Mouse (Mus musculus) midbrain, postnatal 0 days (tissue): ENCODE data around the gene Ormdl1. TPM values are rescaled to one million over a fixed set of nuclear protein-coding genes. Genes with fewer than 3 reads are reported as not detected.
A peak's percentile ranks its signal among the peaks of the same experiment; 100 is the strongest.
"Not testable (repeated sequence)": the region's sequence is repeated elsewhere in the genome, so short reads cannot be mapped to it uniquely, and the experiment has no call there.

Experiments used
- ATAC-seq: fragments of 200-750 bp; cut with Nextera tagmentation; 2 replicates; pipeline ENCODE4 v1.8.0; 2017; ENCODE audit warnings: moderate number of reproducible peaks, mild to moderate bottlenecking, moderate TSS enrichment, moderate library complexity; ENCODE audit not compliant: low FRiP score
- DNase-seq: peaks from one replicate; pipeline ENCODE4 v3.0.0-alpha.2; 2015; ENCODE audit warnings: low spot score
- H3K27ac ChIP-seq: fragments of 300-500 bp; sonication (generic); 2 replicates; pipeline ENCODE4 v1.5.1; 2014; ENCODE audit warnings: low read depth, mild to moderate bottlenecking, low read length, mixed read lengths
- H3K27me3 ChIP-seq: fragments of 300-500 bp; sonication (generic); 2 replicates; pipeline ENCODE4 v1.6.1; 2014; ENCODE audit warnings: low read length, control low read depth, mixed read lengths; ENCODE audit not compliant: insufficient read depth
- H3K36me3 ChIP-seq: fragments of 300-500 bp; sonication (generic); 2 replicates; pipeline ENCODE4 v1.6.1; 2014; ENCODE audit warnings: low read length, control low read depth, mixed read lengths; ENCODE audit not compliant: insufficient read depth
- H3K4me1 ChIP-seq: fragments of 300-500 bp; sonication (generic); 2 replicates; pipeline ENCODE4 v1.6.1; 2014; ENCODE audit warnings: mild to moderate bottlenecking, control low read depth, antibody characterized with exemption, low read length, mixed read lengths; ENCODE audit not compliant: insufficient read depth
- H3K4me2 ChIP-seq: fragments of 300-500 bp; sonication (generic); 2 replicates; pipeline ENCODE4 v1.6.1; 2014; ENCODE audit warnings: low read depth, mild to moderate bottlenecking, low read length, mixed read lengths; ENCODE audit not compliant: poor library complexity, severe bottlenecking
- H3K4me3 ChIP-seq: fragments of 300-500 bp; sonication (generic); 2 replicates; pipeline ENCODE4 v1.5.1; 2014; ENCODE audit warnings: low read depth, mild to moderate bottlenecking, low read length, moderate library complexity
- H3K9ac ChIP-seq: fragments of 300-500 bp; sonication (generic); replicated peaks from 2 replicates; pipeline ENCODE4 v1.6.1; 2014; ENCODE audit warnings: mild to moderate bottlenecking, low read length, moderate library complexity, mixed read lengths; ENCODE audit not compliant: poor library complexity, severe bottlenecking
- H3K9me3 ChIP-seq: fragments of 300-500 bp; sonication (generic); 2 replicates; pipeline ENCODE4 v1.6.1; 2016; ENCODE audit warnings: low read length, control low read depth
- CTCF ChIP-seq: IDR thresholded peaks from 2 replicates; pipeline ENCODE4 v1.5.1; 2016; ENCODE audit warnings: antibody characterized with exemption, mild to moderate bottlenecking
- WGBS: fragments of 180-500 bp; shearing (Covaris S2); extraction: QIAGEN DNeasy Blood & Tissue Kit; methylation state at CpG from one replicate; pipeline ENCODE4 v1.1.7; 2014; 5-methylcytosine and 5-hydroxymethylcytosine counted together
- polyA plus RNA-seq: library from polyadenylated mRNA; unstranded; fragments of >200 nt; fragmentation: Nextera tagmentation; extraction: Ambion mirVana; gene quantifications from 2 replicates; pipeline ENCODE4 v1.2.1, GENCODE M21; 2015
- total RNA-seq: library from RNA; depleted of rRNA; stranded (reverse); fragments of >200 nt; gene quantifications from 2 replicates; pipeline ENCODE4 v1.2.3, GENCODE M21; 2014; rRNA removed

Ormdl1 gene
- total RNA-seq (26.6 and 32.9 TPM in 2 replicates), polyA plus RNA-seq (39.7 and 41.2 TPM in 2 replicates)

DNA sequence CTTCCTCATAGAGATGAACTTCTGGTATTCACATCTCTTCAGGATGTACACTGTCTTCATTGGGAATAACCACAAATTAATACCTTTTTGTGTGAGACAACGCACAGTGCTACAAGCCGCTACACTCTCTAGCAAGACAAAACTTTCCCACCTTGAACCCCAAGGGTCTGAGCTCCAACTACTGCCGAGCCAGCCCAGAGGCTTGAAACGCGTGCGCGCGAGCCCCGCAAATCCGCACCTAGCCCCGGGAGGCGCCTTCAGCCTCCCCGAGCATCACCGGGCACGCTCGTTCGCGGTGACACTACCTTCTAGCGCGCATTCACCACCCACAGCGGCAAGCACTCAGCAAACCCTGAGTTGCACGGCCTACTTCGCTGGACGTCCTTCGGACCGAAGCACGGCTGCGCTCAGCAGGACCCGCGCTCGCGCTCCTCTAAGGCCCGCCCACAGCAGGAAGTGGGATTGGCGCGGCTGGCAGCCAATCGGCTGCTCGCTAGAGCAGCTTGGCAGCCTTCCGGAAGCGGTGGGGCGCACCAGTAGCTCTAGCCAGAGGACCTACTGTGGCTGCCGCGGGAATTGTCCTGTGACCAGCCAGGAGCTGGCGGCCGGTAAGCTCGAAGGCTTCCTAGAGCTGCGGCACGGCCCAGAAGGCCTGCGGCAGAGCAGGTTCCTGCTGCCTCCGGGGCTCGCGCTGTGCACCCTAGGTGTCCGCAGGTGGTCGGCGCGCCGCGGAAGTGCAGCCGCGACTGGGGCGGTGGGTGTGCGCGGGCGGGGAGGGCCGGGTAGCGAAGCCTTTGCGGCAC lies at the start of gene Ormdl1, which contains the start of the genes Pms1 and Gm28778:
Gene Ormdl1 (plus strand): TSS at position 515 of the 803 bp plus-strand sequence.
Gene Pms1 (minus strand): TSS at position 438 of the 803 bp plus-strand sequence.
Gene Gm28778 (plus strand): TSS at position 531 of the 803 bp plus-strand sequence.
- peak within 1 kb of the TSS; percentile 60 for H3K27ac ChIP-seq
- no peaks in the 10 kb centered on the region for H3K9me3 ChIP-seq
- peak within 1 kb of the TSS; percentile 70 for H3K9ac ChIP-seq
- peak; percentile 100 for ATAC-seq
- H3K27me3 ChIP-seq, result no peaks in the 10 kb centered on the region
- no peaks in the 10 kb centered on the region for H3K36me3 ChIP-seq
- peak within 1 kb of the TSS; percentile 72 for H3K4me3 ChIP-seq
- WGBS, result under 1% methylated on average over 62 of the region's 66 CpGs
- no peaks in the 10 kb centered on the region for H3K4me1 ChIP-seq
- H3K4me2 ChIP-seq, result peak within 1 kb of the TSS; percentile 67
- peak; percentile 30 for TF ChIP-seq CTCF
- peak; percentile 98 for DNase-seq

GRCm38 (mm10) chr1:53264958-53265612 lies 31.8 kb upstream of the Ormdl1 start:
- ATAC-seq, H3K9ac ChIP-seq, DNase-seq, H3K27ac ChIP-seq, H3K4me2 ChIP-seq, H3K36me3 ChIP-seq, H3K4me1 ChIP-seq, H3K9me3 ChIP-seq, H3K4me3 ChIP-seq, H3K27me3 ChIP-seq: not testable (repeated sequence)

DNA sequence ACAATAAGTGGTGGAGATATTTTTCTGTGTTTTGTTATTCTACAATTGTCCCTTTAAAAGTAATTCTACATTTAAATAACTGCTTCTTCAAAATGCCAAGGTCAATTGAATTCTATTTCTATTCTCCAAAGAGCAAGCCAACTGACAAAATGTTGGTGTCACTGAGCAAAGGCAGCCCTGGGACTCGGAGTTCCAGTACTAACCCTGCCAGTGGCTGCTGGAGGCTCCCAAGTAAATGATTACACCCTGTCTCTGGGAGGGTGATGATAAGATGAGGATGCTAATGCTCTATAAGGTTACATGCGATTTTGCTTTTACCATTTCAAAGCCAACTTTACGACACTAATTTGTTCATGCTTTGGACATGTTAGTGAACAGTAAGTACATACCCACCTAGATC lies 27.0 kb upstream of the Ormdl1 start:
- no peaks in the 10 kb centered on the region for H3K4me1 ChIP-seq
- no peak overlapping the region for H3K9ac ChIP-seq
- no peak overlapping the region for H3K4me3 ChIP-seq
- DNase-seq (no peak), ATAC-seq (no peak)
- no peaks in the 10 kb centered on the region for H3K36me3 ChIP-seq
- WGBS, result 91% methylated on average over 3 of the region's 3 CpGs
- TF ChIP-seq CTCF, result no peak
- no peak overlapping the region for H3K4me2 ChIP-seq
- no peak overlapping the region for H3K27ac ChIP-seq
- no peaks in the 10 kb centered on the region for H3K9me3 ChIP-seq
- no peaks in the 10 kb centered on the region for H3K27me3 ChIP-seq

- Histone ChIP-seq H3K9me3 (no peaks in the 10 kb centered on the region), H3K9ac (no peak overlapping the region), H3K4me3 (no peak overlapping the region), H3K27ac (no peak overlapping the region), H3K27me3 (no peaks in the 10 kb centered on the region), H3K4me2 (no peak overlapping the region), H3K36me3 (no peaks in the 10 kb centered on the region), H3K4me1 (no peaks in the 10 kb centered on the region)
- ATAC-seq (peak; percentile 69), DNase-seq (peak; percentile 72)
- TF ChIP-seq CTCF, result peak; percentile 85
Measured at GRCm38 (mm10) chr1:53272646-53273045, 24.2 kb upstream of the Ormdl1 start.

- H3K27ac ChIP-seq, result no peak overlapping the region
- DNase-seq (no peak), ATAC-seq (no peak)
- no peak overlapping the region for H3K4me2 ChIP-seq
- no peak overlapping the region for H3K9ac ChIP-seq
- H3K4me1 ChIP-seq, result no peaks in the 10 kb centered on the region
- no peaks in the 10 kb centered on the region for H3K9me3 ChIP-seq
- 82% methylated on average over 3 of the region's 3 CpGs for WGBS
- no peak for TF ChIP-seq CTCF
- no peaks in the 10 kb centered on the region for H3K27me3 ChIP-seq
- H3K4me3 ChIP-seq, result no peak overlapping the region
- no peaks in the 10 kb centered on the region for H3K36me3 ChIP-seq
Measured at GRCm38 (mm10) chr1:53291197-53291596, 5.7 kb upstream of the Ormdl1 start.

DNA sequence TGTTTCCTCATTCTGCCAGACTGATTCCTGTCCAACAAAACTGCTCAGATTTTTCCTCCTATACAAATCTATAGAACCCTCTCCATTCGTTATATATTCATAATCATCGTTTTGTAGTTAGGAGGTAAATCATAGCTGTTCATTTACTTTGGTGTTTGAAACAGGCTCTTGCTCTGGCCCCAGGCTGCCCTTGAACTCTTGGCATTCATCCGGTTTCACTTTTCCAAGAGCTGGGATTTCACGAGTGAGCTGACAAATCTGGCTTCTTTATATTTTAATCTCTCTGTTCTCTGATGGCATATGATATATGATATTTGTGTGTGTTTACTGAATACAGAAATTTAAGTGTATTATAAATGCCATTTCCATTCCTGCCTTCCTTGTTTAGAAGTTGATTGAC lies 3.6 kb downstream of the Ormdl1 start:
- WGBS, result 93% methylated on average over 4 of the region's 4 CpGs
- no peaks in the 10 kb centered on the region for H3K9me3 ChIP-seq
- DNase-seq (no peak), ATAC-seq (no peak)
- no peak overlapping the region for H3K4me2 ChIP-seq
- TF ChIP-seq CTCF, result no peak
- H3K9ac ChIP-seq, result no peak overlapping the region
- H3K27ac ChIP-seq, result no peak overlapping the region
- H3K4me1 ChIP-seq, result no peaks in the 10 kb centered on the region
- H3K27me3 ChIP-seq, result no peaks in the 10 kb centered on the region
- H3K4me3 ChIP-seq, result no peak overlapping the region
- H3K36me3 ChIP-seq, result no peaks in the 10 kb centered on the region
